Mouse (Mus musculus) intestine, embryonic 14.5 days (tissue): Measurements from ENCODE around the gene Fars2. TPM values are rescaled to one million over a fixed set of nuclear protein-coding genes. Genes with fewer than 3 reads are reported as not detected.
A peak's percentile ranks its signal among the peaks of the same experiment; 100 is the strongest.

Experiments
- ATAC-seq: fragments of 200-750 bp; cut with Nextera tagmentation; replicated peaks from 2 replicates; pipeline ENCODE4 v1.8.0; 2017; ENCODE audit warnings: low read depth, moderate number of reproducible peaks, moderate TSS enrichment, moderate library complexity; ENCODE audit not compliant: low FRiP score, low TSS enrichment
- DNase-seq: peaks from one replicate; pipeline ENCODE4 v3.0.0-alpha.2; 2018; ENCODE audit warnings: low spot score
- H3K27ac ChIP-seq: fragments of 300-500 bp; sonication (generic); 2 replicates; pipeline ENCODE4 v1.5.1; 2014; ENCODE audit warnings: low read depth, mild to moderate bottlenecking, control low read depth
- H3K27me3 ChIP-seq: fragments of 300-500 bp; sonication (generic); replicated peaks from 2 replicates; pipeline ENCODE4 v1.6.1; 2014; ENCODE audit warnings: low read length, control low read depth; ENCODE audit not compliant: control insufficient read depth, insufficient read depth
- H3K36me3 ChIP-seq: fragments of 300-500 bp; sonication (generic); 2 replicates; pipeline ENCODE4 v1.6.1; 2014; ENCODE audit warnings: low read length, control low read depth; ENCODE audit not compliant: control insufficient read depth, insufficient read depth
- H3K4me1 ChIP-seq: fragments of 300-500 bp; sonication (generic); replicated peaks from 2 replicates; pipeline ENCODE4 v1.6.1; 2014; ENCODE audit warnings: low read length, control low read depth, mixed read lengths; ENCODE audit not compliant: control insufficient read depth, insufficient read depth
- H3K4me2 ChIP-seq: fragments of 300-500 bp; sonication (generic); 2 replicates; pipeline ENCODE4 v1.6.1; 2014; ENCODE audit warnings: low read length
- H3K4me3 ChIP-seq: fragments of 300-500 bp; sonication (generic); 2 replicates; pipeline ENCODE4 v1.5.1; 2014; ENCODE audit warnings: low read depth, low read length, control low read depth, mixed read lengths
- H3K9ac ChIP-seq: fragments of 300-500 bp; sonication (generic); 2 replicates; pipeline ENCODE4 v1.6.1; 2014; ENCODE audit warnings: mild to moderate bottlenecking, low read length
- H3K9me3 ChIP-seq: fragments of 300-500 bp; sonication (generic); 2 replicates; pipeline ENCODE4 v1.6.1; 2016; ENCODE audit warnings: low read length, control low read depth; ENCODE audit not compliant: control insufficient read depth
- WGBS: fragments of 180-500 bp; shearing (Covaris S2); extraction: QIAGEN DNeasy Blood & Tissue Kit; methylation state at CpG from one replicate; pipeline ENCODE4 v1.1.7; 2014; 5-methylcytosine and 5-hydroxymethylcytosine counted together
- polyA plus RNA-seq: library from polyadenylated mRNA; unstranded; fragments of >200 nt; fragmentation: Nextera tagmentation; extraction: Ambion mirVana; gene quantifications from 2 replicates; pipeline ENCODE4 v1.2.1, GENCODE M21; 2014

Gene Fars2
- polyA plus RNA-seq, 1 experiment from 2014 or later, result 37.6 TPM

- Histone ChIP-seq H3K27me3 (no peaks in the 10 kb centered on the region), H3K27ac (no peak overlapping the region), H3K4me3 (no peak overlapping the region), H3K4me2 (no peak overlapping the region), H3K4me1 (no peaks in the 10 kb centered on the region; the same call in 1 of the 2 replicates), H3K36me3 (no peaks in the 10 kb centered on the region), H3K9me3 (peaks cover 6% of the 10 kb centered on the region; the same call in 1 of the 2 replicates), H3K9ac (no peak overlapping the region)
- DNase-seq, result no peak
- ATAC-seq, result no peak
- 70% methylated on average over 2 of the region's 2 CpGs for WGBS
Measured at GRCm38 (mm10) chr13:36261299-36261698, 144.1 kb downstream of the Fars2 start.

DNA sequence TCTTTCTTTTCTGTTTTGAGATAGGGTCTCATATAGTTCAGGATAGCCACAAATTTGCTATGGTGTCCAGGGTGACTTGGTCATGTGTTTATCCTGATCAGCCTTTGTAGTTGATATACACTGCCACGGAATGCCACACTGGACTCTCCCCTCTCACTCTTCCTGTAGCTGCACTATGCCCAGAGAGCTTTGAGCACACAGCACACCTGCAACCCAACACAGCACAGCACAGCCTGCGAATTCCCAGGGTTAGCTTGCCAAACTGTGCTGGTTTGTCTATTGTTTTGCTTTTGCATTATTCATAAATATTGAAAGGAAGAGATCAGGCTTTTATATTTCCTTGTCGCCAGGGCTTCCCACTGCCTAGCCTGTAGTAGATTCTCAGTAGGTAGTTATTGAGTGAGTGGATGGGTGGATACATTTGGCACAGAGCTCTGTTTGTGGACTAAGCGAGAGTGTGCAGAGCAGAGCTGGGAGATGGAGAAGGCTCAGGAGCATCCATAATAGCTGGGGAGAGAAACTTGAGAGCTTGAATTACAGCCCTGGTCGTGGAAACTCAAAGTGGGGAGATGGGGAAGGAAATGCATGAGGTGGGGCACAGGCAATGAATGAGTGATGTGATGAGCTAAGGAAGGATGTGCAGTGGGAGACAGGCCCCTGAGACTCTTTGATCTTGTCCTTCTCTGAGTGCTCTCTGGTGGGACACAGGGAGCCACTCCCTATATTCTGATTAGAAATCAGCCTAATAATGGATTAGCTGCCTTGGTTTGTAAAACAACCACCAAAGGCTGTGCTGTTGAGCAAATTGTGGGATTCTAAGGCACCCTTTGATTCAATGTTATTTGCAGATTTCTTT is 146.3 kb downstream of the Fars2 start:
- Histone ChIP-seq H3K4me2 (no peak overlapping the region), H3K27ac (no peak overlapping the region), H3K4me1 (no peaks in the 10 kb centered on the region; the same call in 1 of the 2 replicates), H3K9ac (no peak overlapping the region), H3K4me3 (no peak overlapping the region), H3K36me3 (no peaks in the 10 kb centered on the region), H3K27me3 (no peaks in the 10 kb centered on the region), H3K9me3 (peaks cover 6% of the 10 kb centered on the region; the same call in 1 of the 2 replicates)
- 67% methylated on average over 5 of the region's 5 CpGs for WGBS
- DNase-seq (no peak), ATAC-seq (no peak)

DNA sequence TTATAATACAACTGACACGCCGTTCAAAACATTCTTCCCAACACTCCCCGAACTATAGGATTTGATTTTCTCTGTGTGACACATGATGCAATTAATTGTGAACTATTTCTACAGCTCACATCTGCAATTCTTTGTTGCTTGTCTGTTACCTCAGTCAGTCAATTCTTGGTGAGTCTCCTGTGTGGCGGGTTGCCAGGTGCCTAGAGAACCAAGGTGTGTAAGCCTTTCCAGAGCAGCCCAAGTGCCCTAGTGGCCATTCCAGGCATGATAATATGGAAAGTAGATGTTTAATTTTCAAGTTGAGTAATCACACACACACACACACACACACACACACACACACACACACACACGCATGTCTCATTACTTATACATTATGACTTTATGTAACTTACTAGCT is 147.2 kb downstream of the Fars2 start:
- ATAC-seq, result no peak
- Histone ChIP-seq H3K36me3 (no peaks in the 10 kb centered on the region), H3K4me2 (no peak overlapping the region), H3K4me1 (no peaks in the 10 kb centered on the region; the same call in 1 of the 2 replicates), H3K9me3 (peaks cover 6% of the 10 kb centered on the region; the same call in 1 of the 2 replicates), H3K4me3 (no peak overlapping the region), H3K9ac (no peak overlapping the region), H3K27ac (no peak overlapping the region), H3K27me3 (no peaks in the 10 kb centered on the region)
- 83% methylated on average over 5 of the region's 5 CpGs for WGBS
- DNase-seq, result no peak

DNA sequence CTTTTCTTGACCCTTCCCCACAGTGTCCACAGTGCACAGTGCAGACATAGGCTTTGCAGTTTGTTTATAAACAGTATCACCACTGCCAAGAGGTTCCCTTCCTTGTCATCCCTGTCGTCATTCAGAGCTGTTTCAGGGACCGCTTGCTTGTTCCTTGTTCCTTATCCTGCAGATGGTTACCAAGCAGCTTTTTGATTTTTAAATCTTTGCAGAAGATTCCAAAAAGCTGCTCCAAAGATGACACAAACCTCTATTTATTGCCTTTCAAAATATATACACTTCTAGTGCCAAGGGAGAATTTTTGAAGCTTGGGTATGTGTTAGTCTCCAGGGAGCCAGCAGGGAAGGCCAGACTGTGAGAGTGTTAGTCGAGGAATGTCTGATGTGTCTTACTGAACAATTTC is 148.1 kb downstream of the Fars2 start:
- ATAC-seq (no peak), DNase-seq (no peak)
- no peak overlapping the region for H3K27ac ChIP-seq
- H3K4me1 ChIP-seq, result no peaks in the 10 kb centered on the region; the same call in 1 of the 2 replicates
- peaks cover 2% of the 10 kb centered on the region; the same call in 1 of the 2 replicates for H3K9me3 ChIP-seq
- no peak overlapping the region for H3K4me2 ChIP-seq
- no peaks in the 10 kb centered on the region for H3K36me3 ChIP-seq
- WGBS, result 50% methylated on average over 3 of the region's 3 CpGs
- H3K4me3 ChIP-seq, result no peak overlapping the region
- H3K9ac ChIP-seq, result no peak overlapping the region
- H3K27me3 ChIP-seq, result no peaks in the 10 kb centered on the region

GRCm38 (mm10) chr13:36267399-36267798 is 150.2 kb downstream of the Fars2 start:
- no peak overlapping the region for H3K27ac ChIP-seq
- WGBS, result 95% methylated on average over 1 of the region's 1 CpGs

DNA sequence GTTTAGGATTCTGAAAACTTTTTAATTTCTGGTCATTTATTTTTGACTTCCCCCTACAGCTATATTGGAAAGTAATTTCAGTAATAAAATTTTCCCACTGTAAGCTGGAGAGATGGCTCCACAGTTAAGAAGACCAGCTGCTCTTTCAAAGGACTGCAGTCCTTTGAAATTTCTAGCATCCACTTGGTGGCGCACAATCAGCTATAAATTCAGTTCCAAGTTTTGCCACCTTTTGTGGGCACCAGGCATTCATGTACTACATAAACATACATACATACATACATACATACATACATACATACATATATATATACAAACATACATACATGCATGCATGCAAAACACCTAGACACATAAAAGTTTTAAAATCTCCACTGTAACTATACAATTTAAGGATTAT is 153.7 kb downstream of the Fars2 start:
- Histone ChIP-seq H3K4me2 (no peak overlapping the region), H3K4me3 (no peak overlapping the region), H3K9me3 (no peaks in the 10 kb centered on the region), H3K4me1 (no peaks in the 10 kb centered on the region), H3K27ac (no peak overlapping the region), H3K9ac (no peak overlapping the region), H3K27me3 (no peaks in the 10 kb centered on the region), H3K36me3 (no peaks in the 10 kb centered on the region)
- 82% methylated on average over 1 of the region's 1 CpGs for WGBS
- DNase-seq, result no peak
- no peak for ATAC-seq

More at GRCm38 (mm10) chr13:36267399-36267798, 150.2 kb downstream of the Fars2 start:
- Histone ChIP-seq H3K4me2 (no peak overlapping the region), H3K27me3 (no peaks in the 10 kb centered on the region), H3K4me3 (no peak overlapping the region), H3K4me1 (no peaks in the 10 kb centered on the region; the same call in 1 of the 2 replicates), H3K9ac (no peak overlapping the region), H3K9me3 (no peaks in the 10 kb centered on the region), H3K36me3 (no peaks in the 10 kb centered on the region)
- no peak for DNase-seq
- no peak for ATAC-seq

DNA sequence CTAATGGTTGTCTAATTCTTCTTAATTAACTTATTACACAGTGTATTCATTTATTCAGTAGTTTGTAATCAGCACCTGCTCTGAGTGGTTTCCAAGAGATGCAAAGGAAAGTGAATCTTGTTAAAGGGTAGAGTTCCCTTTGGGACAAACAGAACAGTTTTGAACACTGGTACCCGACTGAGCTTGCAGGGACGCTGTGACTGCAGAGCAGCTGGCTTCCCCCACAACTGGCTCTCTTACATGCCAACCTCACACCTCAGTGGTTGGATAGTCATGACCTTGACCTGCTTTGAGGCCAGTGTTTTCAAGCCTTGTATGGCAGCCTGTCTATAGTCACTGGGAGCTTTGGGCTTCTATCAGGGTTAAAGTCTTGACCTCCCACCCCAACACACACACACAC is 156.3 kb downstream of the Fars2 start:
- no peaks in the 10 kb centered on the region for H3K27me3 ChIP-seq
- ATAC-seq, result no peak
- H3K9ac ChIP-seq, result no peak overlapping the region
- no peaks in the 10 kb centered on the region for H3K9me3 ChIP-seq
- H3K36me3 ChIP-seq, result no peaks in the 10 kb centered on the region
- no peak overlapping the region for H3K4me2 ChIP-seq
- 73% methylated on average over 2 of the region's 2 CpGs for WGBS
- no peaks in the 10 kb centered on the region for H3K4me1 ChIP-seq
- no peak overlapping the region for H3K4me3 ChIP-seq
- no peak for DNase-seq
- H3K27ac ChIP-seq, result no peak overlapping the region

DNA sequence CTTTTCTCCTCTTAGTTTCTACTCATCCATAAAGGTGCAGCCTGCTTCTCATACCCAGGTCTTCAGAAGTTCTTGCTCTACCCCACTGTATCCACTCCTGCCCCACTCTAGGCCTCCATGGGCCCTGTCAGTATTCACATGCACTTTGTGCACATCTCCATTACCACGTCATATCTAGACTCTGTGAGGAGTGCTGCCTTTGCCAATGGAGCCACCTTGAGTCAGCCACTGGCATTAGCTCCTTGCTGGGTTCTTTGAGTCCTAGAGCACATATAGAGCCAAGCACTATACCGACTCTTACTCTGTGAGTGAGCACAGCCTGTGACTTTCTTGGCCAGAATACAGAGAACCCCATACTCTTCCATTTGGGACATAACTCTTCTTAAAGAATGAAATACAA is 159.0 kb downstream of the Fars2 start:
- 87% methylated on average over 2 of the region's 2 CpGs for WGBS
- no peak overlapping the region for H3K4me2 ChIP-seq

GRCm38 (mm10) chr13:36282018-36282417 is 164.8 kb downstream of the Fars2 start:
- H3K4me2 ChIP-seq, result no peak overlapping the region
- H3K9me3 ChIP-seq, result no peaks in the 10 kb centered on the region
- H3K36me3 ChIP-seq, result no peaks in the 10 kb centered on the region
- H3K9ac ChIP-seq, result no peak overlapping the region
- H3K27me3 ChIP-seq, result no peaks in the 10 kb centered on the region
- whole genome bisulfite sequencing, result 7% methylated on average over 6 of the region's 6 CpGs
- H3K27ac ChIP-seq, result no peak overlapping the region
- H3K4me3 ChIP-seq, result no peak overlapping the region
- H3K4me1 ChIP-seq, result 0 out of 2 replicates have a peak, but pooled peaks cover 3% of the 10 kb centered on the region
- ATAC-seq, result no peak
- peak; percentile 92 for DNase-seq

More for the DNA sequence above, 159.0 kb downstream of the Fars2 start:
- no peaks in the 10 kb centered on the region for H3K9me3 ChIP-seq
- ATAC-seq (no peak), DNase-seq (no peak)
- no peaks in the 10 kb centered on the region for H3K27me3 ChIP-seq
- H3K4me1 ChIP-seq, result no peaks in the 10 kb centered on the region
- no peaks in the 10 kb centered on the region for H3K36me3 ChIP-seq
- H3K9ac ChIP-seq, result no peak overlapping the region
- H3K4me3 ChIP-seq, result no peak overlapping the region
- no peak overlapping the region for H3K27ac ChIP-seq
